Mouse (Mus musculus) cortical plate, adult 2 months (tissue): Measurements from ENCODE around the gene Car10.

Experiments used
- CTCF ChIP-seq: fragments of 200-500 bp; IDR thresholded peaks from 2 replicates; pipeline ENCODE4 v1.5.1; 2011; ENCODE audit warnings: mild to moderate bottlenecking, control low read depth, low read length; ENCODE audit not compliant: insufficient read depth; ENCODE audit errors: extremely low read depth
- POLR2A ChIP-seq: fragments of 200-500 bp; IDR thresholded peaks from 2 replicates; pipeline ENCODE4 v1.6.1; 2011; ENCODE audit warnings: mild to moderate bottlenecking, low read length, control low read depth; ENCODE audit not compliant: insufficient read depth; ENCODE audit errors: extremely low read depth

GRCm38 (mm10) chr11:93065021-93065420 lies 32.8 kb upstream of the Car10 start:
- no peak for TF ChIP-seq CTCF
- TF ChIP-seq POLR2A = no peak
